Mouse (Mus musculus): ENCODE data around the gene 4930522L14Rik.
"Not testable (repeated sequence)": the region's sequence is repeated elsewhere in the genome, so short reads cannot be mapped to it uniquely, and the experiment has no call there.

Gene 4930522L14Rik

DNA sequence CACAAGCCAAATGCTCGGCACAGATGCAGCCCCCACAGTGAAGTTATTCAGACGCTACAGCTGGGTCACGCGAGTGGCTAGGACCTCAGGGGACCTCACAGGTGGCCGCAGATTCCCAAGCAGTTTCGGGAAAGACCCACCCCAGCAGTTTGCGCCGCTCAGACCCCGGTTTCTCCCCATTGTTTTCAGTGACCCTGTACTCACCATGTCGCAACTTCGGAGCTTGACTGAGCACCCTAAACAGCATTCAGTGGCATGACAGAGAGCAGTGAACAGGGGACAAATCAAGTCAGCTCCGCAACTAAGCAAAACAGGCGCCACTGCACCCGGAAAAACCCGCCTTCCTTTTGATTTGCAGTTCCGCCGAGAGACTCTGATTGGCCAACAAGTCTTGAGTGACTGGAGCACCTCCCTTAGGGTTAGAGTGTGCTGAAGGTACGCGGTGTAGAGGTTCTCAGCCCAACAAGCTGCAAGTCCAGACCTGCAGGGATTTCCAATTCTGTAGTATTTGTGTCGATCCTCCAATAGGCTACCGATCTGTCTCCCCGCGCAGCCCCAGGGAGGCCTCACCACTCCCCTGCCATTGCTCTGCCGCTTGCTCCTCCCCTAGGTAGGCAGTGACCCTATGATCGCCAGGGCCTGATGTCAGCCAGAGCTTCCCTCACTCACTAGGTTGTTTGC, at the start of gene 4930522L14Rik:
Gene 4930522L14Rik, minus strand, starts transcription at position 496 of the 681 bp plus-strand sequence.
- DNase-seq: peak; percentile 84

- DNase-seq: not testable (repeated sequence)
Observed at GRCm38 (mm10) chr5:109801466-109801865, 49.8 kb upstream of the 4930522L14Rik start.

GRCm38 (mm10) chr5:109799948-109800347, 48.3 kb upstream of the 4930522L14Rik start:
- not testable (repeated sequence) for DNase-seq

GRCm38 (mm10) chr5:109797017-109797416, 45.3 kb upstream of the 4930522L14Rik start:
- DNase-seq: not testable (repeated sequence)

DNA sequence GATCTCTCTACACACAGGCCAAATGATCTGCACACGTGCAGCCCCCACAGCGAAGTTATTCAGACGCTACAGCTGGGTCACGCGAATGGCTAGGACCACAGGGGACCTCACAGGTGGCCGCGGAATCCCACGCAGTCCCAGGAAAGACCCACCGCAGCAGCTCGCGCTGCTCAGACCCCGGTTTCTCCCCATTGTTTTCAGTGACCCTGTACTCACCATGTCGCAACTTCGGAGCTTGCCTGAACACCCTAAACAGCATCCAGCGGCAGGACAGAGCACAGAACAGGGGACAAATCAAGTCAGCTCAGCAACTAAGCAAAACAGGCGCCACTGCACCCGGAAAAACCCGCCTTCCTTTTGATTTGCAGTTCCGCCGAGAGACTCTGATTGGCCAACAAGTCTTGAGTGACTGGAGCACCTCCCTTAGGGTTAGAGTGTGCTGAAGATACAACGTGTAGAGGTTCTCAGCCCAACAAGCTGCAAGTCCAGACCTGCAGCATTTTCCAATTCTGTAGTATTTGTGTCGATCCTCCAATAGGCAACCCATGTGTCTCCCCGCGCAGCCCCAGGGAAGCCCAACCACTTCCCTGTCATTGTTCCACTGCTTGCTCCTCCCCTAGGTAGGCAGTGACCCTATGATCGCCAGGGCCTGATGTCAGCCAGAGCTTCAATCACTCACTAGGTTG, 44.4 kb upstream of the 4930522L14Rik start:
- peak; percentile 60 for DNase-seq

- DNase-seq: not testable (repeated sequence)
Observed at GRCm38 (mm10) chr5:109752073-109752780, 541 bp upstream of the 4930522L14Rik start.

GRCm38 (mm10) chr5:109745081-109745480, 6.6 kb downstream of the 4930522L14Rik start:
- DNase-seq: not testable (repeated sequence)

DNA sequence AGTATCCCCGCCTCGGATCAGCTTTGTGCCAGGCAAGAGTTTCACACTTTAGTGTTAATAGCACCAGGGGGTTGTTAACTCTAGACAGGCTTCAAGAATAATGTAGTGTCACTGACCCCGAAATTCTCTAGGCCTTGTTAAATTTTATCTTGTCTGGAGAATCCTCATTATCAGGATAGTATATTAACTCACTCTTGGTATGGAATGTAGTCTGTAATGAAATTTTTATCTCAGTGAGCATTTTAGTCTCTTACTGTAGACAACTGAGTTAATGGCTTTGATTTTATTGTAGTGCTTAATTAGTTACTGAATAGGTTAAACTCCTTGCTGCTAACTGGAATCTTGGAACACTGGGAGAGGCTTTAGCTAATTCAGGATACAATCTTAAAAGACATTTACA, 34.3 kb downstream of the 4930522L14Rik start:
- not testable (repeated sequence) for DNase-seq

GRCm38 (mm10) chr5:109691205-109691965, 60.3 kb downstream of the 4930522L14Rik start:
- DNase-seq: not testable (repeated sequence)

DNA sequence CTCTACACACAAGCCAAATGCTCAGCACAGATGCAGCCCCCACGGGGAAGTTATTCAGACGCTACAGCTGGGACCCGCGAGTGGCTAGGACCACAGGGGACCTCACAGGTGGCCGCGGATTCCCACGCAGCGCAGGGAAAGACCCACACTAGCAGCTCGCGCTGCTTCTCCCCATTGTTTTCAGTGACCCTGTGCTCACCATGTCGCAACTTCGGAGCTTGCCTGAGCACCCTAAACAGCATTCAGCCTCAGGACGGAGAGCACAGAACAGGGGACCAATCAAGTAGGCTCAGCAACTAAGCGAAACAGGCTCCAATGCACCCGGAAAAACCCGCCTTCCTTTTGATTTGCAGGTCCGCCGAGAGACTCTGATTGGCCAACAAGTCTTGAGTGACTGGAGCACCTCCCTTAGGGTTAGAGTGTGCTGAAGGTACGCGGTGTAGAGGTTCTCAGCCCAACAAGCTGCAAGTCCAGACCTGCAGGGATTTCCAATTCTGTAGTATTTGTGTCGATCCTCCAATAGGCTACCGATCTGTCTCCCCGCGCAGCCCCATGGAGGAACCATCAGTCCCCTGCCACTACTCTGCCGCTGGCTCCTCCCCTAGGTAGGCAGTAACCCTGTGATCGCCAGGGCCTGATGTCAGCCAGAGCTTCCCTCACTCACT, 61.0 kb downstream of the 4930522L14Rik start, which contains the start of gene 5430403G16Rik:
Gene 5430403G16Rik, minus strand, starts transcription at position 505 of the 665 bp plus-strand sequence.
- DNase-seq: peak; percentile 90
